Mouse (Mus musculus): ENCODE measurements around the gene Map2k7. TPM values are rescaled to one million over a fixed set of nuclear protein-coding genes. Genes with fewer than 3 reads are reported as not detected.

Gene Map2k7
- total and polyA plus RNA-seq, 3 experiments, result 25.8 to 115 TPM; not detected in 1

DNA sequence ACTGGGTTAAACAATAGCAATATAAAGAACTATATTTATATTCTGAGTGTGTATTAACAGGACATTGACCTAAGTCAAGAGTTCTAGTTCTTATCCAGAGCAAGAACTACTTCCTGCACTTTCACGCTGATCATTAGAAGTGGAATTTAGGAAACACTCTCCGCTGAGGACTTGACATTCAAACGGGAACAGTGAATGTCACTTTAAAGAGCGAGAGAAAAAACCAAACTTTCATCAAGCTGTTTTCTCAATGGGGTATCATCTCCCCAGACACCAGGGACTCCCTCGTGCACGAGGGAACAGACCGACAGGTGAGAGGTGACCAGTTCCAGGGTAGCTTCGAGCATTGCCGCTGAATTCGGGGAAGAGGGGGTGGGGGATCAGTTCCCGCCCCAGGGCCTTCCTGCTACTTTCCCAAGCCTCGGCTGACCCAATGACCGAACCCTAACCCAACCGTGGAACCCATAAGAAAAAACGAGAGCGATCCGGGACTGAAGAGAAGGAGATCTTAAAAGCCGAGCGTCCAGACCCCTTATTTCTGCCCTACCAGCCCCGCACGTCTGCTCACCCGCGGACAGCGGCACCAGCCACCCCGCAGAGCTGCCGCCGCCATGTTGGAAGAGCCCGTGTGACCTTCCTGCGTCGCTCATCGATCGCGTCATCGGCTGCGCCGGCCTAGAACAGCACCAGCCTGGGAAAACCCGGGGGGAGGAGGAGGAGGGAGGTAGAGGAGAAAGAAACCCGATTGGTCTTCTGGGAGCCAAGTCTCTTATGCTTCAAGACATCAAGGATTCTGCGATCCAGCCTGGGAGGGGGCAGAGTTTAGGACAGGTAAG lies 37.0 kb downstream of the Map2k7 start, which contains the start of gene Timm44 (continued):
- TF ChIP-seq MYB (IDR thresholded peaks at IDR 0.05; ENCODE audit: low read depth, low read length) (no peak), UBTF (IDR thresholded peaks at IDR 0.05; ENCODE audit: borderline replicate concordance, insufficient read depth, low read depth, low read length) (no peak), TAL1 (IDR thresholded peaks at IDR 0.05; ENCODE audit: low read length) (no peak), ZC3H11A (IDR thresholded peaks at IDR 0.05; ENCODE audit: low read depth, low read length) (no peak), NELFE (IDR thresholded peaks at IDR 0.05; ENCODE audit: low read depth, low read length) (peak; percentile 90), TCF12 (IDR thresholded peaks at IDR 0.05; ENCODE audit: low read depth, low read length) (peak; percentile 68), GATA1 (IDR thresholded peaks at IDR 0.05; ENCODE audit: low read depth, low read length) (no peak), E2F4 (IDR thresholded peaks at IDR 0.05; ENCODE audit: borderline replicate concordance, low read depth, low read length) (no peak), POLR2AphosphoS5 (IDR thresholded peaks at IDR 0.05; ENCODE audit: borderline replicate concordance, low read depth, low read length) (no peak), ZKSCAN1 (IDR thresholded peaks at IDR 0.05; ENCODE audit: low read depth, low read length) (no peak), EP300 (IDR thresholded peaks at IDR 0.05; ENCODE audit: low read depth in 1 of 2, low read length in 2 of 2) (no peak), RCOR1 (IDR thresholded peaks at IDR 0.05; ENCODE audit: low read depth, low read length) (no peak), ELF1 (IDR thresholded peaks at IDR 0.05; ENCODE audit: low read depth, low read length) (peak; percentile 73), KAT2A (conservative IDR thresholded peaks at IDR 0.05; ENCODE audit: low read depth, low read length) (peak; percentile 72; the same call in 1 of the 2 replicates), GABPA (IDR thresholded peaks at IDR 0.05; ENCODE audit: low read depth, low read length) (no peak), CHD1 (IDR thresholded peaks at IDR 0.05; ENCODE audit: low read depth, low read length) (peak; percentile 86; the same call in 1 of the 2 replicates), BHLHE40 (IDR thresholded peaks at IDR 0.05; ENCODE audit: borderline replicate concordance, low read depth, low read length) (no peak), SMC3 (IDR thresholded peaks at IDR 0.05; ENCODE audit: low read depth, low read length) (no peak), CHD2 (IDR thresholded peaks at IDR 0.05; ENCODE audit: low read length) (no peak)

GRCm38 (mm10) chr8:4276111-4276465 lies 37.5 kb downstream of the Map2k7 start:
- TF ChIP-seq POLR2AphosphoS5 (IDR thresholded peaks at IDR 0.05; ENCODE audit: borderline replicate concordance, low read depth, low read length), result no peak
- no peak for TF ChIP-seq MAFK (IDR thresholded peaks at IDR 0.05; ENCODE audit: borderline replicate concordance, low read depth, low read length)
- no peak for TF ChIP-seq SMC3 (IDR thresholded peaks at IDR 0.05; ENCODE audit: low read depth, low read length)
- no peak for TF ChIP-seq ZNF384 (IDR thresholded peaks at IDR 0.05; ENCODE audit: low read depth, low read length)
- TF ChIP-seq ZMIZ1 (IDR thresholded peaks at IDR 0.05; ENCODE audit: low read depth, low read length), result no peak
- no peak; the same call in 1 of the 2 replicates for TF ChIP-seq MAX (IDR thresholded peaks at IDR 0.05; ENCODE audit: low read length)
- no peak for TF ChIP-seq UBTF (IDR thresholded peaks at IDR 0.05; ENCODE audit: borderline replicate concordance, insufficient read depth, low read depth, low read length)
- 0 out of 2 replicates have a peak, but pooled peaks have one; percentile 9 for TF ChIP-seq MXI1 (IDR thresholded peaks at IDR 0.05; ENCODE audit: low read depth, low read length)
- Histone ChIP-seq H3K36me3 (ENCODE audit: control insufficient read depth in 1 of 2, insufficient read depth in 2 of 2, low read length in 2 of 2) (peaks cover 4 to 9% of the 10 kb centered on the region in 2 experiments; a peak in 2 of 4 replicates), H3K27me3 (ENCODE audit: control insufficient read depth in 1 of 2, insufficient read depth in 2 of 2, low read length in 2 of 2) (no peaks in the 10 kb centered on the region), H3K79me2 (ENCODE audit: control insufficient read depth, insufficient read depth, low read length, poor library complexity) (peaks cover 15% of the 10 kb centered on the region), H3K4me3 (ENCODE audit: control insufficient read depth in 1 of 2, insufficient read depth in 1 of 2, low read depth in 2 of 2, low read length in 2 of 2) (peak overlapping the region; percentile 53 to 91), H3K9me3 (replicated peaks; ENCODE audit: insufficient read depth, low read length) (no peaks in the 10 kb centered on the region), H3K27ac (ENCODE audit: control insufficient read depth, low read depth, low read length) (peak overlapping the region; percentile 53), H3K9ac (ENCODE audit: control insufficient read depth, low read depth, low read length, poor library complexity, severe bottlenecking) (peak overlapping the region; percentile 72), H3K4me1 (ENCODE audit: control insufficient read depth in 1 of 2, insufficient read depth in 2 of 2, low read length in 2 of 2) (peaks cover 2 to 10% of the 10 kb centered on the region in 2 experiments; a peak in 3 of 4 replicates)
- no peak for DNase-seq (ENCODE audit: low read depth, low spot score)
